Mouse (Mus musculus) olfactory bulb, adult 2 months (tissue): ENCODE results near the gene Atp5d.

Experiments used
- CTCF ChIP-seq: fragments of 200-500 bp; IDR thresholded peaks from 2 replicates; pipeline ENCODE4 v1.5.1; 2012; ENCODE audit warnings: low read depth, mild to moderate bottlenecking, low read length, moderate library complexity; ENCODE audit not compliant: insufficient read depth
- POLR2A ChIP-seq: fragments of 200-500 bp; IDR thresholded peaks from 2 replicates; pipeline ENCODE4 v1.6.1; 2012; ENCODE audit warnings: mild to moderate bottlenecking, low read depth, low read length, moderate library complexity; ENCODE audit not compliant: insufficient read depth

GRCm38 (mm10) chr10:80176270-80176834 lies 37.9 kb downstream of the Atp5d start:
- TF ChIP-seq POLR2A (no peak), CTCF (no peak)
